In genomic region chr11:21239021-21239661, GRCm38 (mm10) we compare ENCODE assay signal across 7 mouse cellular contexts. TPM values are rescaled to one million over a fixed set of nuclear protein-coding genes. Genes with fewer than 3 reads are reported as not detected.
DNase-seq lines count a peak whose midpoint lies in the region; ATAC-seq lines count a peak whose summit lies in the region.

Gene Vps54, plus strand, starts transcription at chr11:21239281.

- H3K27me3 ChIP-seq in hindbrain, embryonic 16.5 days (replicated peaks; ENCODE audit: control insufficient read depth, insufficient read depth, low read length): no peaks in the 10 kb centered on the region
- H3K27me3 ChIP-seq in megakaryocyte, embryonic 14.5 days (replicated peaks): no peaks in the 10 kb centered on the region

- 0% methylated on average over 50 of the region's 84 CpGs for WGBS in hindbrain, embryonic 16.5 days

- ATAC-seq in hindbrain, embryonic 16.5 days: peak; percentile 84

- H3K36me3 ChIP-seq in hindbrain, embryonic 16.5 days (ENCODE audit: control insufficient read depth, insufficient read depth, low read length): no peaks in the 10 kb centered on the region
- no peaks in the 10 kb centered on the region for H3K36me3 ChIP-seq in megakaryocyte, embryonic 14.5 days (replicated peaks; ENCODE audit: low read length)

- DNase-seq in T-cell, adult 2 months (ENCODE audit: low spot score): peak; percentile 39
- DNase-seq in cerebellum, postnatal 36 days: peak; percentile 60 to 67
- DNase-seq in gastrocnemius, adult 8-10 months (ENCODE audit: low spot score in 2 of 2): peak; percentile 15 to 27
- DNase-seq in left cerebral cortex, postnatal 10 days (ENCODE audit: extremely low spot score in 1 of 2, low spot score in 2 of 2): peak; percentile 18 to 71
- peak; percentile 41 for DNase-seq in right cerebral cortex, postnatal 14 days

- H3K27ac ChIP-seq in hindbrain, embryonic 16.5 days (ENCODE audit: low read depth, low read length): peak within 1 kb of the TSS; percentile 97

- H3K9ac ChIP-seq in hindbrain, embryonic 16.5 days (ENCODE audit: low read depth, low read length): peak within 1 kb of the TSS; percentile 97

- peak within 1 kb of the TSS; percentile 59 for H3K4me2 ChIP-seq in hindbrain, embryonic 16.5 days (ENCODE audit: low read length)

- H3K4me3 ChIP-seq in hindbrain, embryonic 16.5 days (ENCODE audit: low read length): peak within 1 kb of the TSS; percentile 94
- H3K4me3 ChIP-seq in megakaryocyte, embryonic 14.5 days (replicated peaks): peak within 1 kb of the TSS; percentile 97

- intact Hi-C loops in left cerebral cortex, postnatal 10 days (cut with DNase I): no loop called here

- H3K4me1 ChIP-seq in hindbrain, embryonic 16.5 days (ENCODE audit: control insufficient read depth, insufficient read depth, low read depth, low read length): peaks cover 14% of the 10 kb centered on the region
- H3K4me1 ChIP-seq in megakaryocyte, embryonic 14.5 days: peaks cover 30% of the 10 kb centered on the region

- no peaks in the 10 kb centered on the region for H3K9me3 ChIP-seq in hindbrain, embryonic 16.5 days (ENCODE audit: control insufficient read depth, low read length)
- no peaks in the 10 kb centered on the region for H3K9me3 ChIP-seq in megakaryocyte, embryonic 14.5 days

RNA-seq across cellular contexts. Expression of gene Vps54, which starts in this region (rescaled TPM):
- 10 to 100 TPM; 18.8 to 26.2 (median 22.8) TPM for total RNA-seq in gastrocnemius, adult 8-10 months (2022)
- polyA plus RNA-seq in hindbrain, embryonic 16.5 days (2015; fragmentation: Nextera tagmentation; extraction: Ambion mirVana): 7.4 and 8.7 TPM in 2 replicates
- 10 to 100 TPM; 29.5 to 31.2 TPM for total RNA-seq in left cerebral cortex, postnatal 10 days (2021)
- 0.94 and 1.1 TPM in 2 replicates for polyA plus RNA-seq in megakaryocyte, embryonic 14.5 days (2012; ENCODE audit: insufficient read depth, low replicate concordance)

Comparison
In these comparisons a context has a peak if more than half of its experiments do, and no peak if none do; other contexts are left out.
1. Peak in every context shown above with its lines: DNase-seq, ATAC-seq, H3K4me3 ChIP-seq and H3K27ac ChIP-seq.